Mouse (Mus musculus) lung, postnatal 0 days (tissue): Measurements from ENCODE around the gene Tmem51.

Source experiments
- CTCF ChIP-seq: IDR thresholded peaks from 2 replicates; pipeline ENCODE4 v1.5.1; 2016; ENCODE audit warnings: antibody characterized with exemption, mild to moderate bottlenecking
- EP300 ChIP-seq: IDR thresholded peaks from 2 replicates; pipeline ENCODE4 v1.6.1; 2016; ENCODE audit warnings: antibody characterized with exemption, mild to moderate bottlenecking, control low read depth

DNA sequence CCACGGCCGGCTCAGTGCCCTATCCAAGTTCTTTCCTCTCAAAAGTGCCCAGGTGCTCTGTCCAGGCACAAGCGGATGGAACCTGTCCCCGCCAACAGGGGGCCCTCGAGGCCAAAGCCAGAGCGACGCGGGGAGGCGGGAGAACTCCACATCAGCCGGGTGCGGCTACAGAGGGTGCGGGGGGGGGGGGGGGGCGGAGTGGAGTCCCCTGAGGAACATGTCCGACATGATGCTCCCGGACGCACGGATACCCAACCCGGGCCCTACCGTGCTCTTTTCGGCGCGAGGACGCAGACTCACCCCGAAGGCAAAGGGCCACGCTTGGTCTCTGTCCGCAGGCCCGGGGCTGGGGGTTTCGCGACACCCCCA is 358 bp downstream of the Tmem51 start:
- TF ChIP-seq EP300, result no peak
- peak; percentile 80 for TF ChIP-seq CTCF
